Mouse (Mus musculus): ENCODE data around the gene Insyn1. TPM values are rescaled to one million over a fixed set of nuclear protein-coding genes. Genes with fewer than 3 reads are reported as not detected.

Insyn1 gene
- polyA plus RNA-seq, 1 experiment from 2014 or later, result 2.4 TPM

DNA sequence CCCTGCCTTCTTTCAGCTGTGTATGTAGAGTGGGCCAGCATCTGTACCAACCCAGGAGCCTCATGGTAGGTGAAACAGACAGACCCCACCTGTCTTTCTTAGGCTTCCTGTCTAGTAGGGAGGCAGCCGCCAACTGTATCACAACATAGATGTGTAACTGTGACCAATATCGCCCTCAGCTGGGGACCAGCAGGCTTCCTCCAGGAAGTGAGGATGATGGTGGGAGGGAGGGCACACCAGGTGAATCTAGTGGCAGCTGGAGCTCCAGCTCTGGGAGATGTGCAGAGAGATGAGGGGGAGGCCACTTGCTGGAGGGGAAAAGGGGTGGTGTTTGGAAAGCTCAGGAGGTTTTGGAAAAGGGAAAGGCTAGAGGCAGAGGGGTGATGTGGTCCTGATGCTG lies 6.6 kb downstream of the Insyn1 start:
- Histone ChIP-seq H3K4me1 (replicated peaks; ENCODE audit: control insufficient read depth, insufficient read depth, low read length) (no peaks in the 10 kb centered on the region), H3K36me3 (ENCODE audit: control insufficient read depth, insufficient read depth, low read length) (no peaks in the 10 kb centered on the region), H3K9ac (ENCODE audit: low read length) (no peak overlapping the region), H3K4me2 (ENCODE audit: low read depth, low read length, severe bottlenecking) (no peak overlapping the region), H3K27me3 (ENCODE audit: control insufficient read depth, insufficient read depth, low read length) (no peaks in the 10 kb centered on the region; the same call in 1 of the 2 replicates), H3K4me3 (ENCODE audit: low read depth, low read length) (no peak overlapping the region), H3K27ac (ENCODE audit: low read depth, low read length) (no peak overlapping the region), H3K9me3 (ENCODE audit: control insufficient read depth, low read length) (no peaks in the 10 kb centered on the region)
- WGBS, result 86% methylated on average over 2 of the region's 2 CpGs
- ATAC-seq (replicated peaks; ENCODE audit: low FRiP score) (no peak), DNase-seq (ENCODE audit: low spot score) (no peak)

DNA sequence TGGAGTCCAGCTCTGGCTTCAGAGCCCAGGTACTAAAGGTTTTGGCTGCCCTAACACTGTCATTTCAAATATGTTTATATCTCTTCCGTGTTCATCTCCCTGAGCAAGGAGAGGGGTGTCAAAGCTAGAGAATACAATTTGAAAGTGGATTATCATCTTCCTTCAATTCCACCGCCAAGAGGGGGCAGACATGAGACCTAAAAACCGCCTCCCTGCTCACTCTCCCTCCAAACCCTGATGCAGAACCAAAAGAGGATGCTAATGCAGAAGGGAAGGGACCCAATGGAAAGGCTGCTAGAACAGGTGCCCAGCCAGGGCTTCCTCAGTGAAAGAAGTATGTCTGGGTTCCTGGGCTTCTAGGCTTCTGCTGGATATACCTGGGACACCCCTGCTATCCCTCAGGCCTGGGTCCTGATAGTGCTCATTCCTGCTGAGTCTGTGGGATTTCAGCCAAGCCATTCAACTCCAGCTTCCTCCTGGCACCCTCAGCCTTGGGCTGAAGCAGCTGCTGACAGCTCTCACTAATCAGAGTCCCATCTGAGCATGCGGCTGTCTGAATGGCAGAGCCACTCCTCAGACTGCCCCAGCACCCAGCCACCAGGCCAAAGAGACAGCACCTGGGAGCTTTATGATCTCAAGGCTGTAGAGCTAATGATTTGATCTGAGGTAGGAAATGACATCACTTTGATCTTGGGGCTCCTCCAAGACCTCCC lies 8.2 kb downstream of the Insyn1 start:
- 33% methylated on average over 4 of the region's 4 CpGs for WGBS
- no peak overlapping the region for H3K4me3 ChIP-seq (ENCODE audit: low read depth, low read length)
- no peak overlapping the region for H3K27ac ChIP-seq (ENCODE audit: low read depth, low read length)
- no peaks in the 10 kb centered on the region for H3K36me3 ChIP-seq (ENCODE audit: control insufficient read depth, insufficient read depth, low read length)
- H3K4me1 ChIP-seq (replicated peaks; ENCODE audit: control insufficient read depth, insufficient read depth, low read length), result no peaks in the 10 kb centered on the region
- DNase-seq (ENCODE audit: low spot score) (no peak), ATAC-seq (replicated peaks; ENCODE audit: low FRiP score) (no peak)
- H3K9me3 ChIP-seq (ENCODE audit: control insufficient read depth, low read length), result no peaks in the 10 kb centered on the region
- no peaks in the 10 kb centered on the region for H3K27me3 ChIP-seq (ENCODE audit: control insufficient read depth, insufficient read depth, low read length)
- no peak overlapping the region for H3K9ac ChIP-seq (ENCODE audit: low read length)
- H3K4me2 ChIP-seq (ENCODE audit: low read depth, low read length, severe bottlenecking), result no peak overlapping the region

DNA sequence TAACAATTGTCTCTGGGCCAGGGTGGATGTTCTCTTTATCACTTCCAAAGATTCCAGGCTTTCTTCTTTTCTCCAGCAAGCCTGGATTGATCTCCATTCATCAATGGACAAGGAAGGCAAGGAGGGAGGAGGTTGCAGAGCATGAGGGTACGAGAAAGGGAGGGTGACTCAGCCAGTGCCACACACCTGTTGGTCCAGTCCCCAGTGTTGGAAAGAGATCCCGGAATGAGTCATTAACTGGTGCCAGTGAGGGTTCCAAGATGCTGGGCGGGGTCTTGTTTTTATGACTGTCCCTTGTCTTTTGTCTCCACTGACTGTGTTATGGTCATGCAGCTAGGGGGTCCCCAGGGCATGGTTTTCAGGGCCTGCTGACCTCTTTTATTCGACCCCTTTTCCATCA lies 9.5 kb downstream of the Insyn1 start:
- no peak for ATAC-seq (replicated peaks; ENCODE audit: low FRiP score)
- 77% methylated on average over 4 of the region's 4 CpGs for WGBS

DNA sequence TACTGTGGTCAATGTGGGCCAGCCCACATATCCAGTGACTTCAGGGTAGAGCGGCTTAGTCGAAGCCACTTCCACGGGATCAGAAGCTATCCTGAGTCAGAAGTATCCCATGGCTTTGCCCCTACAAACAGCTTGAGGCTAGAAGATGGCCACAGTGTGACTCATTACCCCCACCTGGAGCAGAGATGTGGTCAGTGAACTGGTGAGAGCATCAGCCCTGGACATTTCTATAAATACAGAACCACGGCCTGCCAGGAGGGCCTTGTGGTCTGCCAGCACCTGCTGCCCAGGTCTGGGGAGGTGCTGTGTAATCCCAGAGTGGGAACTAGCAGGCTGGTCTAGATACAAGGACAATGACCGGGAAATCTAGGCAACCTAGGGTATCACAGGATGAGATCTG lies 12.5 kb downstream of the Insyn1 start:
- Histone ChIP-seq H3K9me3 (ENCODE audit: control insufficient read depth, low read length) (no peaks in the 10 kb centered on the region), H3K4me1 (replicated peaks; ENCODE audit: control insufficient read depth, insufficient read depth, low read length) (no peaks in the 10 kb centered on the region), H3K27me3 (ENCODE audit: control insufficient read depth, insufficient read depth, low read length) (no peaks in the 10 kb centered on the region), H3K4me3 (ENCODE audit: low read depth, low read length) (no peak overlapping the region), H3K4me2 (ENCODE audit: low read depth, low read length, severe bottlenecking) (no peak overlapping the region), H3K27ac (ENCODE audit: low read depth, low read length) (no peak overlapping the region), H3K36me3 (ENCODE audit: control insufficient read depth, insufficient read depth, low read length) (no peaks in the 10 kb centered on the region), H3K9ac (ENCODE audit: low read length) (no peak overlapping the region)
- ATAC-seq (replicated peaks; ENCODE audit: low FRiP score) (no peak), DNase-seq (ENCODE audit: low spot score) (no peak)
- WGBS, result 88% methylated on average over 5 of the region's 5 CpGs

More for the DNA sequence above, 9.5 kb downstream of the Insyn1 start:
- Histone ChIP-seq H3K36me3 (ENCODE audit: control insufficient read depth, insufficient read depth, low read length) (no peaks in the 10 kb centered on the region), H3K27me3 (ENCODE audit: control insufficient read depth, insufficient read depth, low read length) (no peaks in the 10 kb centered on the region), H3K4me2 (ENCODE audit: low read depth, low read length, severe bottlenecking) (no peak overlapping the region), H3K4me3 (ENCODE audit: low read depth, low read length) (no peak overlapping the region), H3K4me1 (replicated peaks; ENCODE audit: control insufficient read depth, insufficient read depth, low read length) (no peaks in the 10 kb centered on the region), H3K9ac (ENCODE audit: low read length) (no peak overlapping the region), H3K9me3 (ENCODE audit: control insufficient read depth, low read length) (no peaks in the 10 kb centered on the region), H3K27ac (ENCODE audit: low read depth, low read length) (no peak overlapping the region)
- no peak for DNase-seq (ENCODE audit: low spot score)

DNA sequence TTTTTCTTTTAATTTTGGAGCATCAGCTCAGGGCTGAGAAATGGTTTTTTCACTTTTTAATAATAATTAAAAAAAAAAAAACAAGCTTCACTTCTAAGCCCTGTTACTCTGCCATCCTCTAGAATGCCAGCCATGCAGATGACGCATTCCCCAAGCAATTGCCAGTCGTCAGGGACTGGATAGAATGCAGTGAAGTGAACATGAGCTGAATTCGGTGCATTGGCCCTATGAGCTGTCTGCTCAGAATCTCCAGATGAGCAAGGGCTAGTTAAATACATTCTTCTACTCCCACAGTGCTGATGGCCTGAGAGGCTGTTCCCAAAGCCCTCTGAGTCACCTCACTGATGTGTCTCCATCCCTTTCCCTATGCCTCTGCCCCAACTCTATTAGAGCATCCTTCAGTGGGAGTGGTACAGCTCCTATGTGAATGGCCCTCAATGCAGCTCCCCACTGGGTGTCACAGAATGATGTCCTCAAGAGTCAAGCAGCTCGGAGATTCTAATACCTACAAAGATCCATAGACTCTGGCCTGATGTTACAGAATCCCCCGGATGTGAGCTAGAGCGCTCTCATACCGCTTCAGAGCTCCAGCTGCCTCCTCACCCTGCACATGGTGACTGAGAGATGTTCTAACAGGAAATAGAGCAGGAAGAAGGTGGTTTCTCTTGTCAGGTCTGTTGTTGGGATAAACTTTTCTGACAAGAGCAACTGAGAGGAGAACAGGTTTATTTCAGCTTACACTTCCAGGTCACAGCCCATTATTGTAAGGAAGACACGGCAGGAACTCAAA lies 19.0 kb downstream of the Insyn1 start:
- Histone ChIP-seq H3K27ac (ENCODE audit: low read depth, low read length) (no peak overlapping the region), H3K27me3 (ENCODE audit: control insufficient read depth, insufficient read depth, low read length) (no peaks in the 10 kb centered on the region), H3K36me3 (ENCODE audit: control insufficient read depth, insufficient read depth, low read length) (no peaks in the 10 kb centered on the region), H3K4me3 (ENCODE audit: low read depth, low read length) (no peak overlapping the region), H3K4me1 (replicated peaks; ENCODE audit: control insufficient read depth, insufficient read depth, low read length) (no peaks in the 10 kb centered on the region), H3K4me2 (ENCODE audit: low read depth, low read length, severe bottlenecking) (no peak overlapping the region), H3K9me3 (ENCODE audit: control insufficient read depth, low read length) (no peaks in the 10 kb centered on the region), H3K9ac (ENCODE audit: low read length) (no peak overlapping the region)
- 80% methylated on average over 8 of the region's 8 CpGs for WGBS
- ATAC-seq (replicated peaks; ENCODE audit: low FRiP score) (no peak), DNase-seq (ENCODE audit: low spot score) (no peak)

DNA sequence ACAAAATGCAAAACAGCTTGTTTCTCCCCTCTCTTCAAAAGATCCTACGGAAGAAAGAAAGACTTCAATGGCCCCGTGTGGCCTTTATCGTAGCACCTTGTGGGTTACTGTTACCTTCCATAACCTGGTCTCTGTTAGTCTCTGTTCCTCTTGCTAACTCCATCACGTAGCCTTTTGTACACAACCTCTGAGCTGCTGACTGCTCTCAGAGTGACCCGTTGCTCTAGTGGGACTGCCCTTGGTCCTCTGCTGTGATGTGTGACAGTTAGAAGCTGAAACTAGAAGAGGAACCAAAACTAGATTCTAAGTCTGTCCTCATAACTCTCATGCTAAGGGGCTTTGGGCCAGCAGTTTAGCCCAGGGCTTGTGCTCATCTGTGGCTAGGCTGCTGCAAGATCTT lies 22.0 kb downstream of the Insyn1 start:
- Histone ChIP-seq H3K9me3 (ENCODE audit: control insufficient read depth, low read length) (no peaks in the 10 kb centered on the region), H3K4me2 (ENCODE audit: low read depth, low read length, severe bottlenecking) (no peak overlapping the region), H3K9ac (ENCODE audit: low read length) (no peak overlapping the region), H3K36me3 (ENCODE audit: control insufficient read depth, insufficient read depth, low read length) (no peaks in the 10 kb centered on the region), H3K4me1 (replicated peaks; ENCODE audit: control insufficient read depth, insufficient read depth, low read length) (no peaks in the 10 kb centered on the region), H3K27me3 (ENCODE audit: control insufficient read depth, insufficient read depth, low read length) (no peaks in the 10 kb centered on the region), H3K4me3 (ENCODE audit: low read depth, low read length) (no peak overlapping the region), H3K27ac (ENCODE audit: low read depth, low read length) (no peak overlapping the region)
- no peak for DNase-seq (ENCODE audit: low spot score)
- no peak for ATAC-seq (replicated peaks; ENCODE audit: low FRiP score)
- 89% methylated on average over 5 of the region's 5 CpGs for WGBS

DNA sequence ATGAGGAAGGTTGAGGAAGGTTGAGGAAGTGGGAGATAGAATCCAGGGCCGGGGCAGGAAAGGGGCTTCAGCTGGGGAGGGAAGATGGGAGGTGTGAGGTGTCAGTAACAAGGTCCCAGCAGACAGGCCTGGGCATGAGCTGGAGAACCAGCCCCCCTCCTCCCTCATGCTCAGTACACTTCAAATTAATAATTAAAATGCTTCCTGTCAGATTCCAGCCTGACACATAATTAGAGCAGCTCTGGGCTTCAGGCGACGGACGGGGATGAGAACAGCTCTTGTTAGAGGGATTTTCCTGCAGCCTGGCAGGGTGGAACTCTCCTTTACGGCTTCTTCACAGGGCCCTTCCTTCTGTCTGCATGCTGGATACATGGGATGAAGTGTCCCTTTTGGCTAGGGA lies 25.3 kb downstream of the Insyn1 start:
- H3K9me3 ChIP-seq (ENCODE audit: control insufficient read depth, low read length), result no peaks in the 10 kb centered on the region
- H3K36me3 ChIP-seq (ENCODE audit: control insufficient read depth, insufficient read depth, low read length), result no peaks in the 10 kb centered on the region
- no peaks in the 10 kb centered on the region for H3K4me1 ChIP-seq (replicated peaks; ENCODE audit: control insufficient read depth, insufficient read depth, low read length)
- H3K4me3 ChIP-seq (ENCODE audit: low read depth, low read length), result no peak overlapping the region
- H3K4me2 ChIP-seq (ENCODE audit: low read depth, low read length, severe bottlenecking), result no peak overlapping the region
- H3K27me3 ChIP-seq (ENCODE audit: control insufficient read depth, insufficient read depth, low read length), result no peaks in the 10 kb centered on the region
- H3K9ac ChIP-seq (ENCODE audit: low read length), result no peak overlapping the region
- H3K27ac ChIP-seq (ENCODE audit: low read depth, low read length), result no peak overlapping the region
- no peak for DNase-seq (ENCODE audit: low spot score)
- no peak for ATAC-seq (replicated peaks; ENCODE audit: low FRiP score)
- 56% methylated on average over 5 of the region's 5 CpGs for WGBS

DNA sequence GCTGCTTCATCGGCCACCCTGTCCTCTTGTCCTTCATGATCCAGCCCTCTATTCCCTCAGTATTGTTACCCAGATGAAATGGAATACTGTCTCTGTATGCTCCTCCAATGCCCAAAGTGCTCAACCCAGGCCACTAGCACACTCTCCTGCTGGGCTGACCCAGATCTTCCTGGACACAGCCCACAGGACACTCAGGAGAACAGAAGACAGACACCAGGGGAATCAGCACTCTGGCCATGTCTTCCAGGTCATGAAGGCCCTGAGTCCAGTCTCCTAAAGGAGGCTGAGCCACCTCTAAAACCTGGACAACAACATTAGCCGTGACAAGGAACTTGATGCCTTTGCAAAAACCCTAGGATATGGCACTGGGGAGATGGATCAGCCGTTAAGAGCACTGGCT lies 28.1 kb downstream of the Insyn1 start:
- WGBS, result 83% methylated on average over 3 of the region's 3 CpGs

More for the DNA sequence above, 28.1 kb downstream of the Insyn1 start:
- H3K9me3 ChIP-seq (ENCODE audit: control insufficient read depth, low read length), result no peaks in the 10 kb centered on the region
- no peak overlapping the region for H3K4me3 ChIP-seq (ENCODE audit: low read depth, low read length)
- ATAC-seq (replicated peaks; ENCODE audit: low FRiP score) (no peak), DNase-seq (ENCODE audit: low spot score) (no peak)
- H3K36me3 ChIP-seq (ENCODE audit: control insufficient read depth, insufficient read depth, low read length), result no peaks in the 10 kb centered on the region
- H3K27me3 ChIP-seq (ENCODE audit: control insufficient read depth, insufficient read depth, low read length), result no peaks in the 10 kb centered on the region
- H3K4me1 ChIP-seq (replicated peaks; ENCODE audit: control insufficient read depth, insufficient read depth, low read length), result no peaks in the 10 kb centered on the region
- no peak overlapping the region for H3K27ac ChIP-seq (ENCODE audit: low read depth, low read length)
- H3K9ac ChIP-seq (ENCODE audit: low read length), result no peak overlapping the region
- H3K4me2 ChIP-seq (ENCODE audit: low read depth, low read length, severe bottlenecking), result no peak overlapping the region
